Mouse (Mus musculus) liver, embryonic 14.5 days (tissue): ENCODE data around the gene Cd59b. TPM values are rescaled to one million over a fixed set of nuclear protein-coding genes. Genes with fewer than 3 reads are reported as not detected.

ENCODE experiments used
- ATAC-seq: fragments of 200-750 bp; cut with Nextera tagmentation; 2 replicates; pipeline ENCODE4 v1.8.0; 2017; ENCODE audit warnings: moderate number of reproducible peaks, mild to moderate bottlenecking, moderate library complexity; ENCODE audit not compliant: insufficient read depth
- DNase-seq, 3 experiments: peaks; one replicate each; pipeline ENCODE4 v3.0.0-alpha.2; 2012 to 2013; ENCODE audit warnings: low read depth in 3 of 3, low spot score in 3 of 3
- H3K27ac ChIP-seq: fragments of 300-500 bp; sonication (generic); 2 replicates; pipeline ENCODE4 v1.5.1; 2014; ENCODE audit warnings: moderate library complexity, mild to moderate bottlenecking, control low read depth, inconsistent platforms
- H3K27me3 ChIP-seq: fragments of 300-500 bp; sonication (generic); 2 replicates; pipeline ENCODE4 v1.6.1; 2014; ENCODE audit warnings: mild to moderate bottlenecking, low read length, moderate library complexity; ENCODE audit not compliant: control insufficient read depth, insufficient read depth
- H3K36me3 ChIP-seq: fragments of 300-500 bp; sonication (generic); replicated peaks from 2 replicates; pipeline ENCODE4 v1.6.1; 2014; ENCODE audit warnings: low read depth; ENCODE audit not compliant: control insufficient read depth, insufficient read depth
- H3K4me1 ChIP-seq, 2 experiments: fragments of 200-500 bp in 1 of 2; fragments of 300-500 bp in 1 of 2; sonication (generic) in 1 of 2; replicated peaks; 2 replicates each; pipeline ENCODE4 v1.6.1; 2012 to 2014; ENCODE audit warnings: antibody characterized with exemption in 1 of 2, inconsistent platforms in 1 of 2, low read length in 1 of 2; ENCODE audit not compliant: control insufficient read depth in 2 of 2, insufficient read depth in 2 of 2
- H3K4me2 ChIP-seq: fragments of 300-500 bp; sonication (generic); 2 replicates; pipeline ENCODE4 v1.6.1; 2014; ENCODE audit warnings: low read depth, mild to moderate bottlenecking, control low read depth, moderate library complexity
- H3K4me3 ChIP-seq, 2 experiments: fragments of 200-500 bp in 1 of 2; fragments of 300-500 bp in 1 of 2; sonication (generic) in 1 of 2; 2 replicates each; pipeline ENCODE4 v1.5.1; 2012 to 2014; ENCODE audit warnings: low read depth in 2 of 2, low read length in 2 of 2, mild to moderate bottlenecking in 2 of 2, control low read depth in 1 of 2, inconsistent platforms in 1 of 2, moderate library complexity in 1 of 2; ENCODE audit not compliant: insufficient read depth in 1 of 2
- H3K9ac ChIP-seq: fragments of 300-500 bp; sonication (generic); replicated peaks from 2 replicates; pipeline ENCODE4 v1.6.1; 2014; ENCODE audit warnings: mild to moderate bottlenecking, control low read depth, moderate library complexity
- H3K9me3 ChIP-seq: fragments of 300-500 bp; sonication (generic); 2 replicates; pipeline ENCODE4 v1.6.1; 2016; ENCODE audit warnings: low read length, mixed read lengths; ENCODE audit not compliant: control insufficient read depth
- CTCF ChIP-seq: IDR thresholded peaks from 2 replicates; pipeline ENCODE4 v1.5.1; 2016; ENCODE audit warnings: antibody characterized with exemption, low read depth, control low read depth
- EP300 ChIP-seq: IDR thresholded peaks from 2 replicates; pipeline ENCODE4 v1.6.1; 2016; ENCODE audit warnings: antibody characterized with exemption, low read depth
- WGBS: fragments of 180-500 bp; shearing (Covaris S2); extraction: QIAGEN DNeasy Blood & Tissue Kit; methylation state at CpG from one replicate; pipeline ENCODE4 v1.1.7; 2014; ENCODE audit not compliant: insufficient replicate concordance; 5-methylcytosine and 5-hydroxymethylcytosine counted together
- polyA plus RNA-seq, 2 experiments: library from polyadenylated mRNA; depleted of rRNA in 1 of 2; stranded (reverse) in 1 of 2; unstranded in 1 of 2; fragments of >200 nt; fragmentation: Nextera tagmentation in 1 of 2; extraction: Ambion mirVana in 1 of 2; gene quantifications; 2 replicates each; pipeline versions ENCODE4 v1.2.1 to v1.2.3; 2012 to 2014

The Cd59b gene
- polyA plus RNA-seq, 2 experiments, result 9.3 to 14.3 TPM

- H3K27me3 ChIP-seq, result peaks cover 3% of the 10 kb centered on the region
- WGBS, result 37% methylated on average over 8 of the region's 8 CpGs
- ATAC-seq (no peak), DNase-seq (peak; percentile 59 to 67 (median 64))
- TF ChIP-seq CTCF, result peak; percentile 92
- TF ChIP-seq EP300, result no peak
- no peak overlapping the region for H3K27ac ChIP-seq
- no peak overlapping the region for H3K9ac ChIP-seq
- H3K36me3 ChIP-seq, result no peaks in the 10 kb centered on the region
- no peak overlapping the region for H3K4me3 ChIP-seq
- H3K4me1 ChIP-seq, result peaks cover 20 to 28% of the 10 kb centered on the region in 2 experiments
- no peak overlapping the region for H3K4me2 ChIP-seq
- H3K9me3 ChIP-seq, result no peaks in the 10 kb centered on the region
Measured at GRCm38 (mm10) chr2:104134150-104135056, 64.8 kb downstream of the Cd59b start.

GRCm38 (mm10) chr2:104135920-104136319, 66.3 kb downstream of the Cd59b start:
- H3K9ac ChIP-seq, result no peak overlapping the region
- H3K4me3 ChIP-seq, result no peak overlapping the region
- no peak for TF ChIP-seq EP300
- TF ChIP-seq CTCF, result no peak
- H3K27ac ChIP-seq, result no peak overlapping the region
- peaks cover 7 to 13% of the 10 kb centered on the region in 2 experiments for H3K4me1 ChIP-seq
- H3K9me3 ChIP-seq, result no peaks in the 10 kb centered on the region
- no peaks in the 10 kb centered on the region for H3K36me3 ChIP-seq
- 36% methylated on average over 2 of the region's 2 CpGs for WGBS
- no peak overlapping the region for H3K4me2 ChIP-seq
- ATAC-seq, result no peak
- DNase-seq, result no peak
- H3K27me3 ChIP-seq, result peaks cover 3% of the 10 kb centered on the region

Other genes starting within 250 kb of the Cd59b start
- 108 and 152 TPM in 2 replicates for gene Lmo2, start 111.9 kb upstream of the Cd59b start, polyA plus RNA-seq (2012; rRNA removed)
- gene Lmo2, start 111.9 kb upstream of the Cd59b start, polyA plus RNA-seq (2014; fragmentation: Nextera tagmentation; extraction: Ambion mirVana), result 143 and 165 TPM in 2 replicates
- gene Fbxo3, start 42.1 kb upstream of the Cd59b start, polyA plus RNA-seq (2012; rRNA removed), result 23.3 and 28.7 TPM in 2 replicates
- 45.9 and 53.1 TPM in 2 replicates for gene Fbxo3, start 42.1 kb upstream of the Cd59b start, polyA plus RNA-seq (2014; fragmentation: Nextera tagmentation; extraction: Ambion mirVana)
- not detected in 2 replicates for gene 4931422A03Rik, start 41.5 kb upstream of the Cd59b start, polyA plus RNA-seq (2012; rRNA removed)
- 0.52 and 0.86 TPM in 2 replicates for gene 4931422A03Rik, start 41.5 kb upstream of the Cd59b start, polyA plus RNA-seq (2014; fragmentation: Nextera tagmentation; extraction: Ambion mirVana)
- gene Gm10912, start 4.0 kb upstream of the Cd59b start, polyA plus RNA-seq (2012; rRNA removed), result 0.03 and 0.06 TPM in 2 replicates
- gene Gm10912, start 4.0 kb upstream of the Cd59b start, polyA plus RNA-seq (2014; fragmentation: Nextera tagmentation; extraction: Ambion mirVana), result not detected in 2 replicates
- not detected in 2 replicates for gene Gm10799, start 1.3 kb upstream of the Cd59b start, polyA plus RNA-seq (2012; rRNA removed)
- gene Gm10799, start 1.3 kb upstream of the Cd59b start, polyA plus RNA-seq (2014; fragmentation: Nextera tagmentation; extraction: Ambion mirVana), result not detected in 2 replicates
- 29.4 and 41.3 TPM in 2 replicates for gene Cd59a, start 26.0 kb downstream of the Cd59b start, polyA plus RNA-seq (2012; rRNA removed)
- 88.5 and 94.7 TPM in 2 replicates for gene Cd59a, start 26.0 kb downstream of the Cd59b start, polyA plus RNA-seq (2014; fragmentation: Nextera tagmentation; extraction: Ambion mirVana)
- gene A930018P22Rik, start 52.9 kb downstream of the Cd59b start, polyA plus RNA-seq (2012; rRNA removed), result 0.22 and 0.23 TPM in 2 replicates
- 0.63 and 0.93 TPM in 2 replicates for gene A930018P22Rik, start 52.9 kb downstream of the Cd59b start, polyA plus RNA-seq (2014; fragmentation: Nextera tagmentation; extraction: Ambion mirVana)